Mouse (Mus musculus): ENCODE measurements around the gene Ccdc107. TPM values are rescaled to one million over a fixed set of nuclear protein-coding genes. Genes with fewer than 3 reads are reported as not detected.
A peak's percentile ranks its signal among the peaks of the same experiment; 100 is the strongest.

Gene Ccdc107
- polyA plus RNA-seq, 1 experiment from 2014 or later: 44.8 TPM

- Histone ChIP-seq H3K4me1 (peaks cover 14% of the 10 kb centered on the region), H3K4me3 (no peak overlapping the region), H3K27me3 (ENCODE audit: low read depth, poor library complexity, severe bottlenecking) (peaks cover 33% of the 10 kb centered on the region), H3K9me3 (replicated peaks) (no peaks in the 10 kb centered on the region), H3K27ac (replicated peaks) (no peak overlapping the region), H3K36me3 (peaks cover 28% of the 10 kb centered on the region)
- WGBS: 80% methylated on average over 9 of the region's 9 CpGs
- DNase-seq (ENCODE audit: low spot score): no peak
These were observed 35.8 kb downstream of the Ccdc107 start for GRCm38 (mm10) chr4:43528487-43528886.

- DNase-seq (ENCODE audit: low spot score): no peak
- H3K4me1 ChIP-seq: no peaks in the 10 kb centered on the region
- H3K4me3 ChIP-seq: no peak overlapping the region
- peaks cover 44% of the 10 kb centered on the region for H3K36me3 ChIP-seq
- H3K9me3 ChIP-seq (replicated peaks): no peaks in the 10 kb centered on the region
- H3K27ac ChIP-seq (replicated peaks): no peak overlapping the region
- peaks cover 17% of the 10 kb centered on the region for H3K27me3 ChIP-seq (ENCODE audit: low read depth, poor library complexity, severe bottlenecking)
- 80% methylated on average over 8 of the region's 8 CpGs for WGBS
These were observed 37.4 kb downstream of the Ccdc107 start for GRCm38 (mm10) chr4:43530081-43530501.

DNA sequence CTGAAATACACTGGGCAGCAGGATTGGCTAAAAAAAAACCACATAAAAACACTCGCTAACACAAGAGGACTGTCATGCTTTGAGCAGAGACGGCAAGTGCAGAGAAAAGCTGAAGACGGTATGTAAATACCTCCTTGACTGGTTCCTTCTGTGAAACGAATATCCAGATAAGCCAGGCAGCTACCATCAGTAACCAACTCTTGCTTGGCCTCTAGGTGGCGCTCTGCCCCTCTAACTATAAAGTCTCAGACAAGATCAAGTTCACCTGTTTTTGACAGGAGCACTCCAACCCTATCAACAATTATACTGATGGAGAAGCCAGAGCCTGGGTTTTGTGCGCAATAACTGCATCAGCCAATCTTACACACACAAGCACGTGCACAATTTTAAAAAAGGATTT, 37.9 kb downstream of the Ccdc107 start:
- DNase-seq (ENCODE audit: low spot score): peak; percentile 69
- H3K9me3 ChIP-seq (replicated peaks): no peaks in the 10 kb centered on the region
- no peak overlapping the region for H3K27ac ChIP-seq (replicated peaks)
- 30% methylated on average over 7 of the region's 7 CpGs for WGBS
- peaks cover 49% of the 10 kb centered on the region for H3K36me3 ChIP-seq
- no peaks in the 10 kb centered on the region for H3K4me1 ChIP-seq
- H3K4me3 ChIP-seq: no peak overlapping the region
- H3K27me3 ChIP-seq (ENCODE audit: low read depth, poor library complexity, severe bottlenecking): peaks cover 12% of the 10 kb centered on the region

DNA sequence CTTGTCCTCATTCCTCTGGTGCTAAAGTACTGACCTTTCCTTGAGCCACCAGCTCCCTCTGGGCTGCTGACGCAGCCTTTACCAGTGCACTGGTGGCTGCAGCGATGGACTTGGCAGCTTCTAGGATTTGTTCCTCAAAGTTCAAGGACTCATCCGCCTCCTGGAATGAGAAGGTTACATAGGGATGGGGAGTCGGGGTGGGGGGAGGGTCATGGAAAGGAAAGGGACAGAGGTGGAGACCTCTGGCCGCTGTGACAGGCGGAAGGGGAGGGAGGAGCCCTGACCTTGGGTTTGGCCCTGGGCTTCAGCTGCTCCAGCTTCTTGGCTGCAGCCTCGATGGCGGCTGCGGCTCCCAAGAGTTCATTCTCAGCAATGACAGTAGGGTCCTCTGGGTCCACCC, 40.6 kb downstream of the Ccdc107 start:
- Histone ChIP-seq H3K27ac (replicated peaks) (no peak overlapping the region), H3K9me3 (replicated peaks) (no peaks in the 10 kb centered on the region), H3K36me3 (peaks cover 75% of the 10 kb centered on the region), H3K4me3 (no peak overlapping the region), H3K4me1 (no peaks in the 10 kb centered on the region), H3K27me3 (ENCODE audit: low read depth, poor library complexity, severe bottlenecking) (no peaks in the 10 kb centered on the region)
- 88% methylated on average over 9 of the region's 9 CpGs for WGBS
- DNase-seq (ENCODE audit: low spot score): no peak

DNA sequence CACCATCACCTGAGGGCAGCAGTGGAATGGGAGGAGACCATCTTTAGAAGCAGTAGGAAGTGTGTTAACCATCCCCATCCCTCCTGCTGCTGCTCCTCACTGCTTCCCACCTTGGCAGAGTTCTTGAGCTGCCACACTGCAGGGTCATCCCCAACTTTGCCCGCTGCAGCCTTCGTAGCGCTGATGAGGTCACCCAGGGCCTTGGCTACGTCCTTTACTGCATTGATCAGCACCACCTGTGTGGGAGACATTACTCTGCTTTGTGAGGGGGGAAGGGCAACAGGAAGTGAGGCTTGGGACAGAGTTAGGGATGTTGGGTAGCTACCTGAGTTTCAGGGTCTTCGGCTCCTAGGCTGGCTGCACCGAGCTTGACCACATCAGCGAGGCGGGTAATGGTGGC, 42.9 kb downstream of the Ccdc107 start:
- no peaks in the 10 kb centered on the region for H3K27me3 ChIP-seq (ENCODE audit: low read depth, poor library complexity, severe bottlenecking)
- H3K27ac ChIP-seq (replicated peaks): no peak overlapping the region
- no peak overlapping the region for H3K4me3 ChIP-seq
- no peaks in the 10 kb centered on the region for H3K9me3 ChIP-seq (replicated peaks)
- H3K4me1 ChIP-seq: no peaks in the 10 kb centered on the region
- WGBS: 97% methylated on average over 8 of the region's 8 CpGs
- no peak for DNase-seq (ENCODE audit: low spot score)
- peaks cover 98% of the 10 kb centered on the region for H3K36me3 ChIP-seq

- H3K27ac ChIP-seq (replicated peaks): no peak overlapping the region
- no peaks in the 10 kb centered on the region for H3K4me1 ChIP-seq
- DNase-seq (ENCODE audit: low spot score): no peak
- peaks cover 99% of the 10 kb centered on the region for H3K36me3 ChIP-seq
- no peak overlapping the region for H3K4me3 ChIP-seq
- no peaks in the 10 kb centered on the region for H3K9me3 ChIP-seq (replicated peaks)
- WGBS: 92% methylated on average over 9 of the region's 9 CpGs
- H3K27me3 ChIP-seq (ENCODE audit: low read depth, poor library complexity, severe bottlenecking): no peaks in the 10 kb centered on the region
These were observed 43.3 kb downstream of the Ccdc107 start for GRCm38 (mm10) chr4:43536031-43536430.

- Histone ChIP-seq H3K27ac (replicated peaks) (no peak overlapping the region), H3K36me3 (peaks cover 99% of the 10 kb centered on the region)
- 75% methylated on average over 3 of the region's 3 CpGs for WGBS
These were observed 49.3 kb downstream of the Ccdc107 start for GRCm38 (mm10) chr4:43542044-43542443.

More at GRCm38 (mm10) chr4:43542044-43542443, 49.3 kb downstream of the Ccdc107 start:
- H3K4me3 ChIP-seq: no peak overlapping the region
- H3K9me3 ChIP-seq (replicated peaks): no peaks in the 10 kb centered on the region
- no peaks in the 10 kb centered on the region for H3K27me3 ChIP-seq (ENCODE audit: low read depth, poor library complexity, severe bottlenecking)
- DNase-seq (ENCODE audit: low spot score): no peak
- no peaks in the 10 kb centered on the region for H3K4me1 ChIP-seq

Other genes with a start within 250 kb of the Ccdc107 start
- gene Atp8b5, start 225.7 kb upstream of the Ccdc107 start, polyA plus RNA-seq (2016; fragmentation: Nextera tagmentation; extraction: Ambion mirVana): 0.57 TPM in 2 replicates
- 10.5 and 18.1 TPM in 2 replicates for gene Rusc2, start 110.9 kb upstream of the Ccdc107 start, polyA plus RNA-seq (2016; fragmentation: Nextera tagmentation; extraction: Ambion mirVana)
- gene Fam166b, start 63.8 kb upstream of the Ccdc107 start, polyA plus RNA-seq (2016; fragmentation: Nextera tagmentation; extraction: Ambion mirVana): 0.14 and 0.25 TPM in 2 replicates
- gene Tesk1, start 51.0 kb upstream of the Ccdc107 start, polyA plus RNA-seq (2016; fragmentation: Nextera tagmentation; extraction: Ambion mirVana): 2.9 and 6.0 TPM in 2 replicates
- gene Cd72, start 38.3 kb upstream of the Ccdc107 start, polyA plus RNA-seq (2016; fragmentation: Nextera tagmentation; extraction: Ambion mirVana): 1.4 and 1.8 TPM in 2 replicates
- not detected in 2 replicates for gene Sit1, start 9.2 kb upstream of the Ccdc107 start, polyA plus RNA-seq (2016; fragmentation: Nextera tagmentation; extraction: Ambion mirVana)
- 48.5 and 52.8 TPM in 2 replicates for gene Arhgef39, start 6.8 kb downstream of the Ccdc107 start, polyA plus RNA-seq (2016; fragmentation: Nextera tagmentation; extraction: Ambion mirVana)
- 0.67 and 0.69 TPM in 2 replicates for gene Car9, start 14.1 kb downstream of the Ccdc107 start, polyA plus RNA-seq (2016; fragmentation: Nextera tagmentation; extraction: Ambion mirVana)
- 41.6 and 44.5 TPM in 2 replicates for gene Tpm2, start 30.9 kb downstream of the Ccdc107 start, polyA plus RNA-seq (2016; fragmentation: Nextera tagmentation; extraction: Ambion mirVana)
- 43.1 and 49.1 TPM in 2 replicates for gene Creb3, start 69.4 kb downstream of the Ccdc107 start, polyA plus RNA-seq (2016; fragmentation: Nextera tagmentation; extraction: Ambion mirVana)
- 43.3 and 47.2 TPM in 2 replicates for gene Tln1, start 69.8 kb downstream of the Ccdc107 start, polyA plus RNA-seq (2016; fragmentation: Nextera tagmentation; extraction: Ambion mirVana)
- 20.7 and 21.0 TPM in 2 replicates for gene Rgp1, start 85.8 kb downstream of the Ccdc107 start, polyA plus RNA-seq (2016; fragmentation: Nextera tagmentation; extraction: Ambion mirVana)
- gene Gba2, start 86.0 kb downstream of the Ccdc107 start, polyA plus RNA-seq (2016; fragmentation: Nextera tagmentation; extraction: Ambion mirVana): 26.7 and 31.6 TPM in 2 replicates
- 0.32 and 0.74 TPM in 2 replicates for gene Msmp, start 91.6 kb downstream of the Ccdc107 start, polyA plus RNA-seq (2016; fragmentation: Nextera tagmentation; extraction: Ambion mirVana)
- gene Npr2, start 139.0 kb downstream of the Ccdc107 start, polyA plus RNA-seq (2016; fragmentation: Nextera tagmentation; extraction: Ambion mirVana): 11.7 and 14.3 TPM in 2 replicates
- 3.0 and 4.3 TPM in 2 replicates for gene Spag8, start 160.7 kb downstream of the Ccdc107 start, polyA plus RNA-seq (2016; fragmentation: Nextera tagmentation; extraction: Ambion mirVana)
- gene Hint2, start 163.6 kb downstream of the Ccdc107 start, polyA plus RNA-seq (2016; fragmentation: Nextera tagmentation; extraction: Ambion mirVana): 75.5 and 79.3 TPM in 2 replicates
- gene Tmem8b, start 176.1 kb downstream of the Ccdc107 start, polyA plus RNA-seq (2016; fragmentation: Nextera tagmentation; extraction: Ambion mirVana): 4.6 and 7.2 TPM in 2 replicates
- gene Fam221b, start 176.2 kb downstream of the Ccdc107 start, polyA plus RNA-seq (2016; fragmentation: Nextera tagmentation; extraction: Ambion mirVana): 1.6 and 2.1 TPM in 2 replicates
- not detected in 2 replicates for gene Olfr70, start 207.9 kb downstream of the Ccdc107 start, polyA plus RNA-seq (2016; fragmentation: Nextera tagmentation; extraction: Ambion mirVana)
- gene Olfr71, start 217.4 kb downstream of the Ccdc107 start, polyA plus RNA-seq (2016; fragmentation: Nextera tagmentation; extraction: Ambion mirVana): not detected in 2 replicates
- gene Hrct1, start 234.3 kb downstream of the Ccdc107 start, polyA plus RNA-seq (2016; fragmentation: Nextera tagmentation; extraction: Ambion mirVana): 0.21 TPM in 1 of 2 replicates, not detected in the other
- gene Spaar, start 237.1 kb downstream of the Ccdc107 start, polyA plus RNA-seq (2016; fragmentation: Nextera tagmentation; extraction: Ambion mirVana): 0.02 TPM in 1 of 2 replicates, not detected in the other